ENCODE assay signal across 8 mouse cellular contexts in the genomic region with DNA sequence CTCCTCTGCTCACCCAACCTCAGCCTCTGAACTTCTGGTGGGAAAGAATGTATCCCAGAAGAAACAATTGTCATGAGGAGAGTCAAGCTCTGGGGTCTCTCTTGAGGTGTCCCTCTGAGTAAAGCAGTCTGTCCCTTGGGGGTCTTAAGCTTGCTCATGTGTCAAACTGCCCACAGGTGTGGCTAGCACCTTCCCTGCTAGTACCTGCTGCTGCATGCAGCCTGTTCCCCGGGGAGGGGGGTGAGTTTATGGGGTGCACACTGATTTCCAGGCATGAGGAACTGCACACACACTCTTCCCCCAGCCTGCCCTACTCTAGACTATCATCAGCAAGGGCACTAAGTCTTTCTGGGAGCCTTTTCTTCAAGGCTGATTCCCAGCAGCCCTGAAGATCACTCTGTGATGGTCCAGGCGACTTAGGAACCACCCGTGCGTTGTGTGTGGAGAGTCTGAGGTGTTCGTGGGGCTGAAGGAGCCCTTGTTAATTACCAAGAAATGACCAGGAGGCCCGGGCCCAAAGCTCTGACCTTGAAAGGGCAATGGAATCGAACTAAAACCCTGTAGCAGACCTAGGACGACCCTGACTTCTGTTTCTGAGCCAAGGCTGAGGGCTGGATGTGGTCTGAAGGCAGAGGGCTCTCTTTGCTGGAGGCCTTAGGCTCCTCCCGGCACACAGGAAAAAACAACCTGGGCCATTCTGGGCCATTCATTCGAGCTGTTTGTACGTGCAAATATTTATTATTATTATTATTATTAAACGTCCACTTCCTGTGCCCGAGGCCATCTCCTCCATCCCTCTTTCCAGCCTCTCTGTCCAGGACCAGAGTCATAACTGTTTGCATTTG.
DNase-seq lines count a peak whose midpoint lies in the region; ATAC-seq lines count a peak whose summit lies in the region.

No protein-coding gene starts in this region.

- intact Hi-C loops in heart, postnatal 25 days (cut with DNase I), result no loop called here

- H3K4me3 ChIP-seq in heart, embryonic 15.5 days, result no peak overlapping the region
- H3K4me3 ChIP-seq in forebrain, embryonic 11.5 days (ENCODE audit: low read depth, low read length), result no peak overlapping the region
- no peak overlapping the region for H3K4me3 ChIP-seq in kidney, embryonic 15.5 days (replicated peaks)

- no peak overlapping the region for H3K4me2 ChIP-seq in heart, embryonic 15.5 days
- no peak overlapping the region for H3K4me2 ChIP-seq in forebrain, embryonic 11.5 days (ENCODE audit: low read depth, low read length, severe bottlenecking)
- peak overlapping the region; percentile 75; the same call in 1 of the 2 replicates for H3K4me2 ChIP-seq in kidney, embryonic 15.5 days

- no peak for DNase-seq in heart, postnatal 25 days (ENCODE audit: low spot score)
- no peak for DNase-seq in forebrain, embryonic 11.5 days (ENCODE audit: low spot score)
- peak; percentile 26 for DNase-seq in naive thymus-derived CD4-positive, alpha-beta T cell, adult 2 months (ENCODE audit: low read depth)
- no peak for DNase-seq in ovary, adult 18-20 months (ENCODE audit: low spot score)
- no peak for DNase-seq in urinary bladder, adult 18-20 months (ENCODE audit: low spot score in 2 of 2)
- DNase-seq in left cerebral cortex, adult 18-20 months (ENCODE audit: low spot score in 2 of 2), result no peak

- no peak for ATAC-seq in heart, embryonic 15.5 days (replicated peaks; ENCODE audit: insufficient number of reproducible peaks, insufficient read depth, low FRiP score, low read depth)
- no peak for ATAC-seq in forebrain, embryonic 11.5 days (replicated peaks; ENCODE audit: low FRiP score)
- ATAC-seq in kidney, embryonic 15.5 days (replicated peaks; ENCODE audit: low FRiP score), result no peak

- H3K9ac ChIP-seq in heart, embryonic 15.5 days, result peak overlapping the region; percentile 59; the same call in 1 of the 2 replicates
- H3K9ac ChIP-seq in forebrain, embryonic 11.5 days (ENCODE audit: low read length), result peak overlapping the region; percentile 70
- H3K9ac ChIP-seq in kidney, embryonic 15.5 days, result peak overlapping the region; percentile 55

- no peaks in the 10 kb centered on the region for H3K36me3 ChIP-seq in heart, embryonic 15.5 days
- no peaks in the 10 kb centered on the region for H3K36me3 ChIP-seq in forebrain, embryonic 11.5 days (ENCODE audit: control insufficient read depth, insufficient read depth, low read length)
- H3K36me3 ChIP-seq in kidney, embryonic 15.5 days, result no peaks in the 10 kb centered on the region

- H3K27ac ChIP-seq in heart, embryonic 15.5 days, result peak overlapping the region; percentile 93
- H3K27ac ChIP-seq in forebrain, embryonic 11.5 days (ENCODE audit: low read depth, low read length), result peak overlapping the region; percentile 97
- peak overlapping the region; percentile 100 for H3K27ac ChIP-seq in kidney, embryonic 15.5 days

- H3K9me3 ChIP-seq in heart, embryonic 15.5 days (replicated peaks), result no peaks in the 10 kb centered on the region
- no peaks in the 10 kb centered on the region for H3K9me3 ChIP-seq in forebrain, embryonic 11.5 days (ENCODE audit: control insufficient read depth, low read length)
- no peaks in the 10 kb centered on the region for H3K9me3 ChIP-seq in kidney, embryonic 15.5 days (replicated peaks)

- H3K27me3 ChIP-seq in heart, embryonic 15.5 days, result no peaks in the 10 kb centered on the region
- H3K27me3 ChIP-seq in forebrain, embryonic 11.5 days (ENCODE audit: control insufficient read depth, insufficient read depth, low read length), result no peaks in the 10 kb centered on the region
- no peaks in the 10 kb centered on the region; the same call in 1 of the 2 replicates for H3K27me3 ChIP-seq in kidney, embryonic 15.5 days

- H3K4me1 ChIP-seq in heart, embryonic 15.5 days (replicated peaks), result peaks cover 60% of the 10 kb centered on the region
- H3K4me1 ChIP-seq in forebrain, embryonic 11.5 days (replicated peaks; ENCODE audit: control insufficient read depth, insufficient read depth, low read length), result peaks cover 60% of the 10 kb centered on the region
- H3K4me1 ChIP-seq in kidney, embryonic 15.5 days, result peaks cover 92% of the 10 kb centered on the region

- WGBS in heart, embryonic 15.5 days, result 54% methylated on average over 13 of the region's 13 CpGs
- 42% methylated on average over 13 of the region's 13 CpGs for WGBS in forebrain, embryonic 11.5 days
- 23% methylated on average over 13 of the region's 13 CpGs for WGBS in kidney, embryonic 15.5 days
